Mouse (Mus musculus) layer of hippocampus, adult 9-10 months (tissue): ENCODE results near the gene Ccnyl1.

Experiments used
- DNase-seq: peaks from one replicate; pipeline ENCODE4 v3.0.0; 2022; ENCODE audit warnings: low spot score

Ccnyl1 gene

GRCm38 (mm10) chr1:64738180-64738555, 47.9 kb downstream of the Ccnyl1 start:
- no peak for DNase-seq

- DNase-seq: no peak
These were observed 48.4 kb downstream of the Ccnyl1 start for GRCm38 (mm10) chr1:64738661-64739082.

GRCm38 (mm10) chr1:64742741-64743408, 52.6 kb downstream of the Ccnyl1 start:
- DNase-seq: no peak

DNA sequence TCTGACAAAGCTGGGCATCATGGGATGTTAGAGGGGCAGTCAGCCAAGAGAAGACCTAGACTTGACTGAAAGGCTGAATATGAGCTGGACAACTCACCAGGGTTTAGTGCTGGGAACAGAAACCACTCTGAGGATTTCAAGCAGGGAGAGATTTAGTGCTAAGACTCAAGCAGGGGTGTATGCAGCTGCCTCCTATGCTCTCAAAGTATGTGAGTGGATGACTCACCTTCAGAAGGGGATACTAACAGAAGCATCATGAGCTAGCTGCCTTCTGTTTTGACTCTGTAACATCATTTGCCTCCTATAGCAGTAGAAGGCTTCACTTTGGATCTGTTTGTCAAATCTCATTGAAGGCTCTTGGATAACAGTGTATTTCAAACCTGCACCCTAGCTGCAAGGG, 54.4 kb downstream of the Ccnyl1 start:
- DNase-seq: no peak

DNA sequence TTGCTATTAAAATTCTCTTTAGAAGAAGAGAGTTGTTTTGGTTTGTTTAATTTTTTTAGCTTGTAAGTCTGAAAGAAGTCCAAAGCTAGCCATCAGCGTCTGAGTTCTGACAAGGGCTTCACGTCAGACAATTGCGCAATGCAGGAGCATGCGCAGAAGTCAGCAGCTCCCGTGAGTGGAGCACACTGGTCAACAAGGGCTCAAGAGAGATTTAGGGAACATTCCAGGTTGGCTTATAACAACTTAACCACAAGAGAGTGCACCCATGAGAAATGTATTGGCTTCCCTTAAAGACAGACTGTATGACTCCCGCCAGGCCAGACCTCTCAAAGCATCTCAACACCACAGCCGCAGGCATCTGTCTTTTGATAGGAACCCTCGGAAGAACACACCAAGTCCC, 62.9 kb downstream of the Ccnyl1 start:
- no peak for DNase-seq

DNA sequence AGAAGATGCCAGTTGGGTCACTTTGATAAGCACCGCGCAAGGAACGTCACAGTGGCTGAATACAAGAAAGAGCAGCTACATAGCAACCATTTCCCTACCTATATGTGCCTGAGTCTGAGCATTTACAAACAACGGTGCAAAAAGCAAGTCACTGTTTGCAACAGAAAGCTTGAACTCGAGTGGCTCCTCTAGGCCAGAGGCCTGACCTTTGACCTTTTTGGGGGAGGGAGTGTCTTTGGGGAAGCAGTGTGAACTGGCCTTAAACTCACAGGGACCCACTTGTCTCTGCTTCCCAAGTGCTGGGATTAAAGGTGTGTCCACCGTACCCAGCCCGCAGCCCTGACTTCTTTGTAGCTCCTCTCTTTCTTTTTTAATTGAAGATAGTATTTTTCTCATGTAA, 63.4 kb downstream of the Ccnyl1 start:
- DNase-seq: no peak

GRCm38 (mm10) chr1:64754658-64755057, 64.4 kb downstream of the Ccnyl1 start:
- no peak for DNase-seq

DNA sequence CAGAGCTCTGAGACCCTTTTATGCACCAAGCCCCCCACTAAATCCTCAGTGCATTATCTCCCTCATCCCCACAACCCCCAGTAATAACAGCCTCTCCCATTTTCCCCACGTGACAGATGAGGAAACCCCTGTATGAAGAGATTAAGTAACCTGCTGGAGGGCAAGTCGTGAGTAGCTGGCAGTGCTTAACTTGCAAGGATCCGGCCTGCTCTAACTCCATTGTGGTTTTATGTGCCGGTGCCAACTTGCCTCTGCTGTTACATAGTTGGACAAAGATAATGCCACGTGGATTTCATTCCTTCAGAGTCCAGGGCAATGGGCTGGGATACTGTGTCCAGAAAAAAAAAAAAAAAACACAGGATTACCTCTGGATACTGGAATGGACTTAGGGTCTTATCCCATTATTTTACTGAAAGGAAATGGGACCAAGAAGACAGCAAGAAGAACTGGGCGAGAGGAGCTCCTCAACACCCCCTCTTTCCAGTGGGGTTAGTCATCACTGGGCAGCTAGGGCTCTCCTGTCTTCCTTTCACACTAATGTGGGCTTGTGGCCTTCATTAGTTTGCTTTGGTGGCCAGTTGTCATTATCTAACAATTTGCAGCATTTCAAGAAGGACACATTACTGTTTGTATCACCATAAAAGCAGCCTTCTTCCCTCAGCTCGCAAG, 65.8 kb downstream of the Ccnyl1 start:
- DNase-seq: no peak

GRCm38 (mm10) chr1:64756640-64757030, 66.4 kb downstream of the Ccnyl1 start:
- DNase-seq: no peak

GRCm38 (mm10) chr1:64757254-64757653, 67.0 kb downstream of the Ccnyl1 start:
- no peak for DNase-seq

DNA sequence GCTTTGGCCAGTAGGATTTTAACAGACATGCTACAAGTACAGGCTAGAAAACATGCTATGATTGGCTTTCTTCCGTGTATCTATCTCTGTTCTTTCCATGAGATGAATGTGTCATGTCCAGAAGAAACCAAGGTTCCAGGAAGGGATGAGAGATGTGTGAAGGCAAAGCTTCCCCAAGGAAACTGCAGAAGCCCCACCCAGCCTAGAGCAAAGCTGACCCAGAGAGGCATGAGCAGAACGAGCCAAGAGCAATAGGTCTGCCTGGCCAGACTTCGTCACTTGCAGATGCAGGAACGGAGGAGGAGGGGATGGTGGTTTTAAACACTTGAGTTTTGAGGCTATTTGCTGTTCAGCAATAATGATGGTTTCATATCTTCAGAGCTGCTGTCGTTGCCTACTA, 67.5 kb downstream of the Ccnyl1 start:
- no peak for DNase-seq

GRCm38 (mm10) chr1:64761646-64762045, 71.4 kb downstream of the Ccnyl1 start:
- no peak for DNase-seq

GRCm38 (mm10) chr1:64770169-64770568, 79.9 kb downstream of the Ccnyl1 start:
- DNase-seq: no peak

GRCm38 (mm10) chr1:64773305-64773704, 83.0 kb downstream of the Ccnyl1 start:
- DNase-seq: no peak
